Mouse (Mus musculus) embryonic fibroblast, embryonic 13.5 days (primary cell): ENCODE data around the gene Ptprd.

Source experiments
- CTCF ChIP-seq: IDR thresholded peaks from 2 replicates; pipeline ENCODE4 v1.5.1; 2011; ENCODE audit warnings: mild to moderate bottlenecking, control low read depth, low read length, moderate library complexity, borderline replicate concordance; ENCODE audit not compliant: insufficient read depth
- POLR2A ChIP-seq: IDR thresholded peaks from 2 replicates; pipeline ENCODE4 v1.6.1; 2011; ENCODE audit warnings: low read depth, mild to moderate bottlenecking, control low read depth, low read length, moderate library complexity

- no peak for TF ChIP-seq POLR2A
- no peak for TF ChIP-seq CTCF
Measured at GRCm38 (mm10) chr4:77077607-77078006, 1134.2 kb downstream of the Ptprd start.
